Mouse (Mus musculus) cerebellum, adult 11 months (tissue): ENCODE data around the gene 4931429L15Rik.
A peak's percentile ranks its signal among the peaks of the same experiment; 100 is the strongest.
"Not testable (repeated sequence)": the region's sequence is repeated elsewhere in the genome, so short reads cannot be mapped to it uniquely, and the experiment has no call there.

Experiments used
- DNase-seq: peaks from one replicate; pipeline ENCODE4 v3.0.0; 2022

Gene 4931429L15Rik

DNA sequence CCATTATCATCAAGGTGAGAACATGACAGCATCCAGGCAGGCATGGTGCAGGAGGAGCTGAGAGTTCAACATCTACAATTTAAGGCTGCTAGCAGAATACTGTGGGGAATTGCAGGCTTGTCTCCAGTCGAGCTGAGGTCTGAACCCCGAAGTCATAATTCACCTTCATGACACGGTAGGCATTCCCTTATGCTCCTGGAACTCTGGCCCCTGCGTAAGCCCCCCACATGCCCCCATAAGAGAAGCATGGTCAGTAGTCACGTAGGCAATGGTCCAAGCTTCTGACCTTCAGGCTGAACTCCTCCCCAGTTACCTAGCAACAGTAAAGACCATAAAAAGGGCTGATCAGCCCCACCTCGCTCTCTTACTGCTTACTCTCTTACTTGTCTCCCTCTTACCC is at the start of gene 4931429L15Rik:
Gene 4931429L15Rik (minus strand): TSS at position 101 of the 400 bp plus-strand sequence.
- DNase-seq, result not testable (repeated sequence)

DNA sequence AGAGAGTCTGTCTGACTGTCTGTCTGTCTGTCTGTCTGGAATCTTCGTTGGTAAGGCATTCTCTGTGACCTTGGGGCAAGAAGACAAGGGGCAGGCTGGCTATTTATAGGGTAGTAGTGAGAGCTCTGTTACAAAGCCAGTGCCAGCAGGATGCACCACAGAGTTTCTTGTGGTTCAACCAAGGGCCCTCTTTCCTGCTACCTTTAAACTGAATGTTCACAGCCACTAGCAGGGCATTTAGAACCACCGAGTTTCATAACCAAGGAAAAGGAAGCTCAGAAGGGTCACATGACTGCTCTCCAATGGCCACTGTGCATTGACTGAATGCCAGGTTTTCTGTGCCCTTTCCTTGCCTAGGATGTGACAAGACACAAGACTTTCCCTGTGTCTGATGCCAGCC is 42.7 kb upstream of the 4931429L15Rik start:
- DNase-seq, result no peak

GRCm38 (mm10) chr9:46361461-46362111 is 41.8 kb upstream of the 4931429L15Rik start:
- no peak for DNase-seq

GRCm38 (mm10) chr9:46353992-46354391 is 34.2 kb upstream of the 4931429L15Rik start:
- peak; percentile 63 for DNase-seq

DNA sequence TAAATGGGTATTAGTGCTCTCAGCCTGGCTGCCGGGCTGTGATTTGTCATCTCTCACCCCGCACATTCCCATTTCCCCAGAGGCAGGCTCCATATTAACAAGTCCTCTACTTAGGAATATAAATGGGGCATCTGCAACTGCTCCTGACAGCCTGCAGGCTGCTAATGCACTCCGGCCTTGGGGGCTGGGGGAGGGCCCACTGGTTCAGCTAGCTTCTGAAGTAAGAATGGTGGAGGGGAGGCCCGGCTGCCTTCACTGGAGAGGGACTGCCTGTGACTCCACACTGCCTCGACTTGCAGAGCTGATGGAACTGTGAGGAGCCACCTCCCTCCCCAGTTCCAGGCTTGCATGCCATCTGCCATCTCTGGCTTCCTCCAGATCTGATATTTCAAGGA is 33.5 kb upstream of the 4931429L15Rik start:
- no peak for DNase-seq

DNA sequence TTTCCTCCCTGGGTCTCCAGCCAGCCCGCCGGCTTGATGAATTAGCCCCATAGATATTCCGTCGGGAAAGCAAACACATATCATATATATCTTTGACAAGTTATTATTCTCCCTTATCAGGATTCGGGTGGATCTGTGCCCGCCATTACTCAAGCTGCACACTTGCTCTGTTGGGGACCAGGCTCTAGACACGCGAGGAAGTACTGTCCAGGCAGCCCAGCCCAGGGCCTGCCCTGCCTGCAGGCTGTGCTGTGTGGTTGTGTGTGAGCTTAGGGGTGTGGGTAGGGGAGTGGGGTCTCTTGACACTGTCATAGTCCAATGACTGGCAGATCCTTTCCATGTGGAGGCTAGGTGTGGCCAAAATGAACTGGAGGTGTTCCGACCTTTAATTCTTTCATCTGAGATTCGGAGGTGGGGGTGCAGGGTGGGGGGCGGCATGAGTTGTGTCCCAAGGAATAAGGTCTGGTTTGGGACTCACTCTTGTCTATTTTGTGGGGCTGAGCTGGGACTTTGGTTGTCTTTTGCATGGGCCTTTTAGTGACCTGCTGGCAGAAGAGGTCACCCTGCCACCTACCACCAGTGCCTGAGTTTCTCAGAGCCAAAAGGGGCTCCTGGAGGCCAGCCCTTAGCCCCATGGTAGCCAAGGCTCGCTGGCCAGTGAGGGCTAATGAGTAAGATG is 33.0 kb upstream of the 4931429L15Rik start:
- DNase-seq, result no peak

DNA sequence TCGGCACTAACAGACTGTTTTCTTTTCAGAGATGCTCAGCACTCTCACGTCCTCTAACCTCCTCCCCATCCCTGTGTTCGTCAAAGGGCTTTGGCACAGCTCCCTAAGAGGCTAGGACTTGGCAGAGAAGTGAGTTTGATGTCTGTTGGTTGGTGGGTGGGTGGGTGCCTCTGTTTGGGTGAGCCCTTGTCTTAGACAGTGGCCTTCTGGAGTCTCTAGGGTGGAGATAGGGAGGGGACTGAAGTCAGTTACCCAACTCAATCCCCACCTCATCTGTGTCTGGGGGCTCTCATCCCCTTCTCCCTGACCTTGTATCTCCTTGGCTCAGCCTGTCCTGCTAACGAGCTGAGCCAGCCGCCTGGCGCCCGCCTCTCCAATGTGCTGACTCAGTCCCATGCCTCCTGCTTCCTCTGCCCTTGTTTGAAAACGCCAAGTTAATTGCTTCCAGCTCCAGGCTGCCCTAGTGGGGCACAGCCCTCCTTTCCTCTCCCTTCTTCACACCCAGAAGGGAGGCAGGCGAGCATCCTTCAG is 30.7 kb upstream of the 4931429L15Rik start:
- peak; percentile 10 for DNase-seq

- no peak for DNase-seq
Observed at GRCm38 (mm10) chr9:46345887-46346665, 26.3 kb upstream of the 4931429L15Rik start.

DNA sequence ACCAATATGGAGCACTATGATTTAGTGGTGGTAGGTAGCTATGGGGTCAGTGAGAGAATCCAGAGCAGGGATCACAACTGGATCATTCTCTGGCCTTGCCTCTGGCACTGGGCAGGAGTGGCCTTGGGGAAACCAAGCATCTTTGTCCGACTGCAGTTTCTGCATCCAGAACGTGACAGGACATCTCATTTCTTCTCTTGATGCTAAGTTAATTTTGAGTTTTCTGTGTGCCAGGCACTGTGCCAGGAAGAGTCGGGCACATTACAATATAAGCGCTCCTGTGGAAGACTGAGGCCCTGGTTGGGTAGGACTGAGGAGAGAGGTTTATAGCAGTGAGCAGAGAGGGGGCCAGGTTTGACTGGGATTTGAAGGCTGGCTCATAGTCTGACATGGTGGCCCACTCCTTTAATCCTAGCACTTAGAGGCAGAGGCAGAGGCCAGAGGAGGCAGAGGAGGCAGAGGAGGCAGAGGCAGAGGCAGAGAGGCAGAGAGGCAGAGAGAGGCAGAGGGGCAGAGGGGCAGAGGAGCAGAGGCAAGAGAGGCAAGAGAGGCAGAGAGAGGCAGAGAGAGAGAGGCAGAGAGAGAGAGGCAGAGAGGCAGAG is 19.4 kb upstream of the 4931429L15Rik start:
- DNase-seq, result no peak

DNA sequence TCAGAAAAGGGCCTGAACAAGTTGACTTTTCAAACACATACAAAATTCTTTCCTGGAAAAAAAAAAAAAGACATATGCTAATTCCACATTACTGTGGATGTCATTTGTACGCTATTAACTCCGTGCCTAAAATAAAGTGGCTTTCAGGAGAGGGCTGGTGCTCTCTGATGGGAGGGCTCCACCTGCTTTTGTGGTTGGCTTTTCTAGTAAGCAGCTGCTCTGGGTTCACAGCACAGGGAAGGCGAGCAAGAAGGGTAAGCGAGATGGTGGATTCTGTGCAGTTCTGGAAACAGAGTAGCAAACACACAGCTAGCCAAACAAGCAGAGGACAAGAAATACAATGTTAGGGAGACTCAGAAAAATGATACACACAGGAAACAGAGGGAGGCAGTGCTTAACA is 18.6 kb upstream of the 4931429L15Rik start:
- DNase-seq, result no peak

DNA sequence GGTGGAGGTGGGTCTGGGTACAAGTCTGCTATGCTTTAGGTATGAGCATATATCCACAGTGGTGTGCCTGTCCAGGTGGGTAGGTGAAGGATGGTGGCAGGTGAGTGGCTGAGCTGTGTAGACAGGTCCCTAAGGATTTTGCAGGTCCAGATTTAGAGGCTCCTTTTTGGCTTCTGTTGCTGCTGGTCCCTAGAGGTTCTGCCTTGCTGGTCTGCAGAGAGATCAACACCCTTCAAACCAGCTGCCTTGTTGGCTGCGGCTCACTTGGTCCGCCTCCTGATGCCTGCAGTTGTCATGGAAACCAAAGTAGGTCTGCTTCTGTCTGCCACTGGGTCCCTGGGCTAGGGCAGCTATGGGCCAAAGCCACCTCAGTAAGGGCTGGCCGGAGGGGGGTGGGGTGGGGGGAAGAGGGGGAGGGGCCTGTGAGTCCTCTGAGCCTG is 18.1 kb upstream of the 4931429L15Rik start:
- no peak for DNase-seq

- no peak for DNase-seq
Observed at GRCm38 (mm10) chr9:46337331-46337730, 17.5 kb upstream of the 4931429L15Rik start.

GRCm38 (mm10) chr9:46336294-46336693 is 16.5 kb upstream of the 4931429L15Rik start:
- DNase-seq, result not testable (repeated sequence)

GRCm38 (mm10) chr9:46335461-46335995 is 15.7 kb upstream of the 4931429L15Rik start:
- no peak for DNase-seq

GRCm38 (mm10) chr9:46334471-46335025 is 14.8 kb upstream of the 4931429L15Rik start:
- DNase-seq, result no peak

DNA sequence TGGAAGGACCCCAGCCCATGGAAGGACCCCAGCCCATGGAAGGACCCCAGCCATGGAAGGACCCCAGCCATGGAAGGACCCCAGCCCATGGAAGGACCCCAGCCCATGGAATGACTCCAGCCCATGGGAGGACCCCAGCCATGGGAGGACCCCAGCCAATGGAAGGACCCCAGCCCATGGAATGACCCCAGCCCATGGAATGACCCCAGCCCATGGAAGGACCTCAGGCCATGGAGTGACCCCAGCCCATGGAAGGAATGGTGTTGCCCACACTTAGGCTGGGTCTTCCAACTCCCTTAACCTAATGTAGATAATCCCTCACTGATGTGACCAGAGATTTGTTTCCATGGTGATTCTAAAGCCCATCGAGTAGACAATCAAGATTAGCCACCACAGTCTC is 11.5 kb upstream of the 4931429L15Rik start:
- no peak for DNase-seq

- no peak for DNase-seq
Observed at GRCm38 (mm10) chr9:46330586-46330895, 10.8 kb upstream of the 4931429L15Rik start.

GRCm38 (mm10) chr9:46329801-46330585 is 10.2 kb upstream of the 4931429L15Rik start:
- DNase-seq, result no peak

DNA sequence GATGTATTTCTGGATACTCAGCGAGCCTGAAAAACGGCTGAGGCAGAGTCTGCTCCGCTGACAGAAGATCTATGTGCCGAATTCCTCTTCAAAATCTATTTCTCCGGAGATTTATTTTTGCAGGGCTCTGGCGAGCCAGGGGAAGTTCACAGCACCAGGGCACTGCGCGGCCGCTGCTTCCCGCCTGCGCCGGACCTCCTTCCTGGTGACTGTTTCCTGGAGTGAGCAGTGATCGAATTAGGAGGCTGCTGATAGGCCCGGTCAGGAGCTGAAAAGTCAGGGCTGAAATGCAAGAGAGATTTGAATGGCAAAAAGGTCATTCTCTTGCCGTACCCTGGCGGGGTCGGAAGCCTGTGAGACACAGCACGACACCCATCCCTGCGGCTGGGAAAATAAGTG is 9.5 kb upstream of the 4931429L15Rik start:
- DNase-seq, result peak; percentile 35

DNA sequence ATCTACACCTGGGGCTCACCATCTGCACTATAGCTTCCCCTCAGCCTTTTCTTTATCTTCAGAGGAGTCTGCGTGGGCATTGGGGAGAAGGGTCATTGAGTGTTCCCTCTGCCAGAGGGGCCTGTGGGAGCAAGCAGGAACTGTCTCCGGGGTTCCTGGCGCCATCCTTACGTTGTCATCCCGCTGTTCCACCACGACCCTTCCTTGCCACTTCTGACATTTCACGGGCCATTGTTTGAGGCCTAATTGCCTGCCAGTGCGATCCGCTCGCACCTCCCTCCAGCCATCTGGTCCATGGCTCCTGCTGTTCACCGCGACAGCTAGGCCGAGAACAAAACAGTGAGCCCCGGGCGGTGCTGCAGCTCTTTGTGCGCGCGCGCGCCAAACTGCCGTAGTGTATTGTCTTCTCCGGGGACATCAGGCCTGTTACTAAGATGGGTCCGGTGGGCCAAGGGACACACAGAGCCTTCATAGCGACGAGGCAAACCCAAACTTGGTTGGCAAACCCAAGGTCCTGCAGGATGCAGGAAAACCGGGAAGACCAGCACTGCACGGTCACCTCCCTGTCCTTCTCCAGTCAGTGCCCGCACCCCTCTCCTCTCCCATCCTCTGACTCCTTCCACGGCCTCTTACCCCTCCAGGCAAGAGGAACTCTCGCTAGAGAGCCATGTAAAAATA is 8.9 kb upstream of the 4931429L15Rik start:
- DNase-seq, result peak; percentile 88
